Mouse (Mus musculus): ENCODE data around the gene A630001G21Rik. TPM values are rescaled to one million over a fixed set of nuclear protein-coding genes. Genes with fewer than 3 reads are reported as not detected.
"Not testable (repeated sequence)": the region's sequence is repeated elsewhere in the genome, so short reads cannot be mapped to it uniquely, and the experiment has no call there.

The A630001G21Rik gene
- polyA plus RNA-seq (2011; ENCODE audit: insufficient read depth, insufficient read length, low replicate concordance, missing spikeins): 28.7 and 60.7 TPM in 2 replicates

GRCm38 (mm10) chr1:85778436-85778835, at the start of gene A630001G21Rik:
TSS of gene A630001G21Rik (minus strand) at chr1:85778643.
- 77% methylated on average over 4 of the region's 4 CpGs for WGBS
- H3K27ac ChIP-seq (ENCODE audit: control insufficient read depth, insufficient read depth, low read depth, low read length, poor library complexity): no peak within 1 kb of the TSS
- TF ChIP-seq POLR2A (IDR thresholded peaks at IDR 0.05; ENCODE audit: borderline replicate concordance, control insufficient read depth, low read depth, low read length) (no peak), CTCF (IDR thresholded peaks at IDR 0.05; ENCODE audit: control insufficient read depth, insufficient read depth, low read length) (no peak)
- H3K4me1 ChIP-seq (ENCODE audit: control insufficient read depth, insufficient read depth, low read length): peaks cover 3% of the 10 kb centered on the region
- H3K4me3 ChIP-seq (replicated peaks; ENCODE audit: control insufficient read depth, low read depth, low read length): no peak within 1 kb of the TSS

DNA sequence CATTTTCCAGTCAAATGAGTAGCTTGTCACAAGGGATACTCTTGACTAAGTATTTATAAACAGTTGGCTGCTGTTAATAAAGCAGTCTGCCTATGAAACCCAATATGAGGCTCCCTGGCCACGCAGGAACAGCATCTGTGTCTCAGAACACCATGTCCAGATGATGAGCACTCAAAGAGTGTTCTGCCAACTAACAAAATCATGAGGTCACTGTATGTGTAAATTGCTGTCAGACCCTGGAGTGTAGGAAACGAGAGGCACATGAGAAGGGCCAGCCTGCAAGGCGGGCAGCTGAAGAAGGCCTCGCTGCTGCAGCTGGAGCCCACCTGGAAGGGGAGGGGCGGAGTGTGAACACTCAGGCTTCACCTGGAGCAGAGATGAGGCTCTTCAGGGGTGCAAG, 48.7 kb upstream of the A630001G21Rik start:
- no peak overlapping the region for H3K4me3 ChIP-seq (replicated peaks; ENCODE audit: control insufficient read depth, low read depth, low read length)
- TF ChIP-seq POLR2A (IDR thresholded peaks at IDR 0.05; ENCODE audit: borderline replicate concordance, control insufficient read depth, low read depth, low read length) (no peak), CTCF (IDR thresholded peaks at IDR 0.05; ENCODE audit: control insufficient read depth, insufficient read depth, low read length) (no peak)
- no peak overlapping the region for H3K27ac ChIP-seq (ENCODE audit: control insufficient read depth, insufficient read depth, low read depth, low read length, poor library complexity)
- H3K4me1 ChIP-seq (ENCODE audit: control insufficient read depth, insufficient read depth, low read length): no peaks in the 10 kb centered on the region; the same call in 1 of the 2 replicates
- WGBS: 84% methylated on average over 5 of the region's 5 CpGs

DNA sequence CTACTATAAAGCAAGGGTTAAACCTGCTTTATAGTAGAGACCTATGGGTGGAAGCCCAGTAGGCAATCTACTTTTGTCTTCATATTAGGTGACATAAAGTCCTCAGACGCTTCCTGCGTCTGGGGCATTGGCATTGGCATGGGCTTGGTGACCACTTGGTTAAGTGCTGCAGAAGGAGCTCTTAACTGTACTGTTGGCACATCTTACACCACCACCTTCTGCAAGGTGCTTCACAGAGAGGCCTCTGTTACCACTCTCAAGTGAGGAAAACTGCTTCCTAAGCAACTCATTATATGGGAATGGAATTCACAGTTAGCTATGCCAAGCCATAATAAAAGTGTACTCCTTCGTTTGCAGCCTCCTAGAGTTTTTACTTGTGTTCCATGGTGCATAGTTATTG, 46.5 kb upstream of the A630001G21Rik start:
- Histone ChIP-seq H3K27ac (ENCODE audit: control insufficient read depth, insufficient read depth, low read depth, low read length, poor library complexity) (no peak overlapping the region), H3K4me3 (replicated peaks; ENCODE audit: control insufficient read depth, low read depth, low read length) (no peak overlapping the region), H3K4me1 (ENCODE audit: control insufficient read depth, insufficient read depth, low read length) (no peaks in the 10 kb centered on the region; the same call in 1 of the 2 replicates)
- WGBS: 96% methylated on average over 3 of the region's 3 CpGs
- TF ChIP-seq POLR2A (IDR thresholded peaks at IDR 0.05; ENCODE audit: borderline replicate concordance, control insufficient read depth, low read depth, low read length): no peak
- TF ChIP-seq CTCF (IDR thresholded peaks at IDR 0.05; ENCODE audit: control insufficient read depth, insufficient read depth, low read length): no peak

- TF ChIP-seq POLR2A (IDR thresholded peaks at IDR 0.05; ENCODE audit: borderline replicate concordance, control insufficient read depth, low read depth, low read length) (no peak), CTCF (IDR thresholded peaks at IDR 0.05; ENCODE audit: control insufficient read depth, insufficient read depth, low read length) (no peak)
- H3K4me3 ChIP-seq (replicated peaks; ENCODE audit: control insufficient read depth, low read depth, low read length): no peak overlapping the region
- 92% methylated on average over 8 of the region's 8 CpGs for WGBS
Observed at GRCm38 (mm10) chr1:85822239-85822638, 43.8 kb upstream of the A630001G21Rik start.

DNA sequence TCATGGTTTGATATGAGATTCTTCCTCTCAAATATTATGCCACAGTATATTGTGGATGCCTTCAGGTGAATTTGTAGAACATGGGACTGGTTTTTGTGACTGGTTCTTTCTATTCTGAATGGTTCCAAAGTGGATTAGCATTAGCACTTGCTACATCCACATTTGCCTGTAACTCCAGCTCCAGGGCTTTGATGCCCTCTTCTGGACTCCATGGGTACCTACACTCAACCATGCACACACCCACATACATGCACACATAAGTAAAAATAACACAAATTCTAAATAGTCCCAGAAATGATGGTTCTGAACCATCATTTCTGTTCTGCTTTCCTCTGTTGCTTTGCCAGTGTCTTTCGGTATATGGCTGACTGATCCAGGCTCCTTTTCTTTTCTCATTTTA, 41.3 kb upstream of the A630001G21Rik start:
- WGBS: 95% methylated on average over 1 of the region's 1 CpGs
- TF ChIP-seq POLR2A (IDR thresholded peaks at IDR 0.05; ENCODE audit: borderline replicate concordance, control insufficient read depth, low read depth, low read length) (no peak), CTCF (IDR thresholded peaks at IDR 0.05; ENCODE audit: control insufficient read depth, insufficient read depth, low read length) (no peak)
- H3K4me1 ChIP-seq (ENCODE audit: control insufficient read depth, insufficient read depth, low read length): no peaks in the 10 kb centered on the region
- no peak overlapping the region for H3K4me3 ChIP-seq (replicated peaks; ENCODE audit: control insufficient read depth, low read depth, low read length)
- no peak overlapping the region for H3K27ac ChIP-seq (ENCODE audit: control insufficient read depth, insufficient read depth, low read depth, low read length, poor library complexity)

More at GRCm38 (mm10) chr1:85822239-85822638, 43.8 kb upstream of the A630001G21Rik start:
- H3K27ac ChIP-seq (ENCODE audit: control insufficient read depth, insufficient read depth, low read depth, low read length, poor library complexity): no peak overlapping the region
- no peaks in the 10 kb centered on the region for H3K4me1 ChIP-seq (ENCODE audit: control insufficient read depth, insufficient read depth, low read length)

DNA sequence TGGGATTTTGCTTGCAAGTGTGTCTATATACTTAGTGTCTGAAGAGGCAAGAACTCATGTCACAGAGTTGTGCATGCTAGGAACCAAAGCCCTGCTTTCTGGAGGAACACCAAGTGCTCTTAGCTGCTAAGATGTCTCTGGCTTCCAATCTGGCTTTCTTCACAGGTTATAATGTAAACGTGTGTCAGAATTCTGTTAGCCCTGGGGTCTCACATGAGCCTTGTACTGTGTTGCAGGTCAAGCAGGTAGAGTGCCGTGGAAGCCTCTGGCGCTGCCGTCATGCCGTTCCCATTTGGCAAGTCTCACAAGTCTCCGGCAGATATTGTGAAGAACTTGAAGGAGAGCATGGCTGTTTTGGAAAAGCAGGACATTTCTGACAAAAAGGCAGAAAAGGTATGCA, 39.7 kb upstream of the A630001G21Rik start:
- 94% methylated on average over 6 of the region's 6 CpGs for WGBS

DNA sequence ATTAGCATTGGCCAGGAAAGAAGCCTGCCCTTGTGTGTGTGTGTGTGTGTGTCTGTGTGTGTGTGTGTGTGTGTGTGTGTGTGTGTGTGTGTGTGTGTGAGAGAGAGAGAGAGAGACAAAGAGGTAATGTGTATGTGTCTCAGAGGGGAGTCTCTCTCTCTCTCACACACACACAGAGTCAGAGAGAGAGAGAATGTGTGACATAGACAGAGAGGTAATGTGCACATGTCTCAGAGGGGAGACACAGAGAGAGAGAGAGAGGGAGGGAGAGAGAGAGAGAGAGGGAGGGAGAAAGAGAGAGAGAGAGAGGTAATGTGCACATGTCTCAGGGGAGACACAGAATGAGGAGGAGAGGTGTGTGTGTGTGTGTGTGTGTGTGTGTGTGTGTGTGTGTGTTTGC, 35.8 kb upstream of the A630001G21Rik start:
- not testable (repeated sequence) for H3K4me1 ChIP-seq (ENCODE audit: control insufficient read depth, insufficient read depth, low read length); H3K27ac ChIP-seq (ENCODE audit: control insufficient read depth, insufficient read depth, low read depth, low read length, poor library complexity); H3K4me3 ChIP-seq (replicated peaks; ENCODE audit: control insufficient read depth, low read depth, low read length)

More for the DNA sequence above, 39.7 kb upstream of the A630001G21Rik start:
- Histone ChIP-seq H3K27ac (ENCODE audit: control insufficient read depth, insufficient read depth, low read depth, low read length, poor library complexity) (no peak overlapping the region), H3K4me3 (replicated peaks; ENCODE audit: control insufficient read depth, low read depth, low read length) (no peak overlapping the region), H3K4me1 (ENCODE audit: control insufficient read depth, insufficient read depth, low read length) (no peaks in the 10 kb centered on the region)
- TF ChIP-seq POLR2A (IDR thresholded peaks at IDR 0.05; ENCODE audit: borderline replicate concordance, control insufficient read depth, low read depth, low read length): no peak

DNA sequence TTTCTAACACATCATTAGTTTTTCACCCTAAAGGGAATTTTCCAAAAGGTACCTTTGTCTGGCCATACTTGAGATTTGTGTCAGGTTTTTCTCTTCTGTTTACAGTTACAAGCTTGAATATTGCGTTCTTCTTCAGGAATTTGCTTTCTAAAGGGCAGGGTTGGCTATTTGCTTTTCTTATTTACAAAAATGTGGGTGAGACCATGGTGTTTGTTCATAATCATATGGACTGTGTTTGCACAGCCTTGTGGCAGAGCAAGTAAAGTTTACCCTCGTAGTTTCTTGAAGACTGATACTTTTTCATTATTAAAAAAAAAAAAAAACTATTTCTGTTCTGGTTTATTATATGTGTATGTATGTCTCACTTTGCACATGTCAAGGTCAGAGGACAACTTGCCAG, 32.3 kb upstream of the A630001G21Rik start:
- TF ChIP-seq CTCF (IDR thresholded peaks at IDR 0.05; ENCODE audit: control insufficient read depth, insufficient read depth, low read length) (no peak), POLR2A (IDR thresholded peaks at IDR 0.05; ENCODE audit: borderline replicate concordance, control insufficient read depth, low read depth, low read length) (no peak)
- no peaks in the 10 kb centered on the region; the same call in 1 of the 2 replicates for H3K4me1 ChIP-seq (ENCODE audit: control insufficient read depth, insufficient read depth, low read length)
- 91% methylated on average over 2 of the region's 2 CpGs for WGBS

GRCm38 (mm10) chr1:85810343-85810742, 31.9 kb upstream of the A630001G21Rik start:
- Histone ChIP-seq H3K27ac (ENCODE audit: control insufficient read depth, insufficient read depth, low read depth, low read length, poor library complexity) (no peak overlapping the region), H3K4me3 (replicated peaks; ENCODE audit: control insufficient read depth, low read depth, low read length) (no peak overlapping the region), H3K4me1 (ENCODE audit: control insufficient read depth, insufficient read depth, low read length) (no peaks in the 10 kb centered on the region; the same call in 1 of the 2 replicates)
- 80% methylated on average over 2 of the region's 2 CpGs for WGBS
- TF ChIP-seq POLR2A (IDR thresholded peaks at IDR 0.05; ENCODE audit: borderline replicate concordance, control insufficient read depth, low read depth, low read length) (no peak), CTCF (IDR thresholded peaks at IDR 0.05; ENCODE audit: control insufficient read depth, insufficient read depth, low read length) (no peak)

More for the DNA sequence above, 32.3 kb upstream of the A630001G21Rik start:
- Histone ChIP-seq H3K27ac (ENCODE audit: control insufficient read depth, insufficient read depth, low read depth, low read length, poor library complexity) (no peak overlapping the region), H3K4me3 (replicated peaks; ENCODE audit: control insufficient read depth, low read depth, low read length) (no peak overlapping the region)
